In genomic region chr9:73416084-73416777, GRCm38 (mm10) we compare ENCODE assay signal across 19 mouse cellular contexts.
DNase-seq lines count a peak whose midpoint lies in the region; ATAC-seq and TF ChIP-seq lines count a peak whose summit lies in the region.
"Had no signal": no experiment of that assay in that cellular context is flagged by ENCODE, and none has a peak within 500 bp of the region (broad histone marks: within the 10 kb centered on the region; RNA-seq: fewer than 3 reads in every experiment).

No protein-coding gene starts in this region.

- no peak overlapping the region for H3K4me3 ChIP-seq in lung, embryonic 14.5 days (ENCODE audit: low read depth, low read length)
- H3K4me3 ChIP-seq in lung, postnatal 0 days (ENCODE audit: low read depth, low read length): no peak overlapping the region
- no peak overlapping the region for H3K4me3 ChIP-seq in forebrain, embryonic 11.5 days (ENCODE audit: low read depth, low read length)
- H3K4me3 ChIP-seq: embryonic facial prominence, embryonic 13.5 days; heart, embryonic 10.5 days; limb, embryonic 13.5 days; midbrain, embryonic 15.5 days had no signal

- no peaks in the 10 kb centered on the region for H3K27me3 ChIP-seq in lung, embryonic 14.5 days (ENCODE audit: insufficient read depth, low read length)
- H3K27me3 ChIP-seq in lung, postnatal 0 days (replicated peaks; ENCODE audit: insufficient read depth, low read length): no peaks in the 10 kb centered on the region
- no peaks in the 10 kb centered on the region for H3K27me3 ChIP-seq in forebrain, embryonic 11.5 days (ENCODE audit: control insufficient read depth, insufficient read depth, low read length)
- H3K27me3 ChIP-seq: embryonic facial prominence, embryonic 13.5 days; limb, embryonic 13.5 days; midbrain, embryonic 15.5 days had no signal

- intact Hi-C loops in gastrocnemius, postnatal 36 days (cut with DNase I): no loop called here

- H3K36me3 ChIP-seq in lung, embryonic 14.5 days (ENCODE audit: insufficient read depth): no peaks in the 10 kb centered on the region
- H3K36me3 ChIP-seq in lung, postnatal 0 days (ENCODE audit: insufficient read depth, low read length): no peaks in the 10 kb centered on the region
- no peaks in the 10 kb centered on the region for H3K36me3 ChIP-seq in forebrain, embryonic 11.5 days (ENCODE audit: control insufficient read depth, insufficient read depth, low read length)
- H3K36me3 ChIP-seq: embryonic facial prominence, embryonic 13.5 days; heart, embryonic 10.5 days; limb, embryonic 13.5 days; midbrain, embryonic 15.5 days had no signal

- no peak overlapping the region for H3K27ac ChIP-seq in lung, embryonic 14.5 days (ENCODE audit: low read depth)
- H3K27ac ChIP-seq in lung, postnatal 0 days (ENCODE audit: low read length): no peak overlapping the region
- H3K27ac ChIP-seq in forebrain, embryonic 11.5 days (ENCODE audit: low read depth, low read length): no peak overlapping the region
- H3K27ac ChIP-seq: embryonic facial prominence, embryonic 13.5 days; heart, embryonic 10.5 days; hindbrain, embryonic 14.5 days; limb, embryonic 13.5 days; midbrain, embryonic 15.5 days had no signal

- no peak for DNase-seq in lung, embryonic 14.5 days
- DNase-seq in lung, postnatal 0 days (ENCODE audit: low spot score): no peak
- peak; percentile 65 for DNase-seq in ZHBTc4 (ENCODE audit: low read depth, low spot score)
- peak; percentile 29 to 33 for DNase-seq in adrenal gland, postnatal 36 days
- no peak for DNase-seq in gastrocnemius, postnatal 36 days
- no peak for DNase-seq in Muller cell, postnatal 12 days (ENCODE audit: inconsistent ontology term)
- no peak for DNase-seq in forebrain, embryonic 11.5 days (ENCODE audit: low spot score)
- DNase-seq: cerebellum, adult 8-10 months; gastrocnemius, postnatal 10 days; heart, postnatal 10 days; kidney, adult 11 months; kidney, postnatal 14 days; lung, postnatal 4 days; thymus, adult 18-20 months had no signal

- no peaks in the 10 kb centered on the region for H3K4me1 ChIP-seq in lung, embryonic 14.5 days (ENCODE audit: insufficient read depth)
- H3K4me1 ChIP-seq in lung, postnatal 0 days (ENCODE audit: insufficient read depth, low read depth, low read length): no peaks in the 10 kb centered on the region
- no peaks in the 10 kb centered on the region for H3K4me1 ChIP-seq in forebrain, embryonic 11.5 days (replicated peaks; ENCODE audit: control insufficient read depth, insufficient read depth, low read length)
- H3K4me1 ChIP-seq: embryonic facial prominence, embryonic 13.5 days; heart, embryonic 10.5 days had no signal

- 71% methylated on average over 10 of the region's 10 CpGs for WGBS in lung, embryonic 14.5 days
- 62% methylated on average over 10 of the region's 10 CpGs for WGBS in lung, postnatal 0 days
- WGBS in forebrain, embryonic 11.5 days: 89% methylated on average over 10 of the region's 10 CpGs

- no peak overlapping the region for H3K9ac ChIP-seq in lung, embryonic 14.5 days
- H3K9ac ChIP-seq in lung, postnatal 0 days (replicated peaks; ENCODE audit: low read depth): no peak overlapping the region
- H3K9ac ChIP-seq in forebrain, embryonic 11.5 days (ENCODE audit: low read length): no peak overlapping the region
- H3K9ac ChIP-seq: embryonic facial prominence, embryonic 13.5 days; hindbrain, embryonic 14.5 days; limb, embryonic 13.5 days; midbrain, embryonic 15.5 days had no signal

- TF ChIP-seq EP300 in lung, postnatal 0 days (IDR thresholded peaks at IDR 0.05): no peak

- H3K9me3 ChIP-seq in lung, embryonic 14.5 days (ENCODE audit: low read depth, low read length): no peaks in the 10 kb centered on the region
- no peaks in the 10 kb centered on the region for H3K9me3 ChIP-seq in lung, postnatal 0 days (ENCODE audit: low read length)
- H3K9me3 ChIP-seq in forebrain, embryonic 11.5 days (ENCODE audit: control insufficient read depth, low read length): no peaks in the 10 kb centered on the region
- H3K9me3 ChIP-seq: embryonic facial prominence, embryonic 13.5 days; heart, embryonic 10.5 days; limb, embryonic 13.5 days; midbrain, embryonic 15.5 days had no signal

- peak; percentile 40; the same call in 1 of the 2 replicates for TF ChIP-seq CTCF in lung, embryonic 14.5 days (IDR thresholded peaks at IDR 0.05; ENCODE audit: low read depth)
- TF ChIP-seq CTCF in lung, postnatal 0 days (IDR thresholded peaks at IDR 0.05): no peak; the same call in 1 of the 2 replicates

- no peak overlapping the region for H3K4me2 ChIP-seq in lung, embryonic 14.5 days
- no peak overlapping the region for H3K4me2 ChIP-seq in lung, postnatal 0 days (replicated peaks; ENCODE audit: low read depth, low read length)
- no peak overlapping the region for H3K4me2 ChIP-seq in forebrain, embryonic 11.5 days (ENCODE audit: low read depth, low read length, severe bottlenecking)
- H3K4me2 ChIP-seq: embryonic facial prominence, embryonic 13.5 days; hindbrain, embryonic 14.5 days; limb, embryonic 13.5 days; midbrain, embryonic 15.5 days had no signal

- ATAC-seq in lung, embryonic 14.5 days (ENCODE audit: insufficient read depth): no peak
- no peak for ATAC-seq in lung, postnatal 0 days
- ATAC-seq in forebrain, embryonic 11.5 days (replicated peaks; ENCODE audit: low FRiP score): no peak
- ATAC-seq: midbrain, embryonic 15.5 days had no signal

Comparison
In these comparisons a context has a peak if more than half of its experiments do, and no peak if none do; other contexts are left out.
1. DNase-seq: peak in ZHBTc4 (single experiment) and adrenal gland, postnatal 36 days (2 of 2); none in lung, embryonic 14.5 days (single experiment), lung, postnatal 0 days (single experiment), gastrocnemius, postnatal 36 days (0 of 2), Muller cell, postnatal 12 days (single experiment) and forebrain, embryonic 11.5 days (single experiment).